Mouse (Mus musculus) spleen, postnatal 36 days (tissue): Measurements from ENCODE around the gene Sorcs3.

ENCODE experiments used
- DNase-seq, 2 experiments: peaks; one replicate each; pipeline ENCODE4 v3.0.0; 2022; ENCODE audit warnings: low spot score in 2 of 2, mixed read lengths in 1 of 2

Gene Sorcs3

DNA sequence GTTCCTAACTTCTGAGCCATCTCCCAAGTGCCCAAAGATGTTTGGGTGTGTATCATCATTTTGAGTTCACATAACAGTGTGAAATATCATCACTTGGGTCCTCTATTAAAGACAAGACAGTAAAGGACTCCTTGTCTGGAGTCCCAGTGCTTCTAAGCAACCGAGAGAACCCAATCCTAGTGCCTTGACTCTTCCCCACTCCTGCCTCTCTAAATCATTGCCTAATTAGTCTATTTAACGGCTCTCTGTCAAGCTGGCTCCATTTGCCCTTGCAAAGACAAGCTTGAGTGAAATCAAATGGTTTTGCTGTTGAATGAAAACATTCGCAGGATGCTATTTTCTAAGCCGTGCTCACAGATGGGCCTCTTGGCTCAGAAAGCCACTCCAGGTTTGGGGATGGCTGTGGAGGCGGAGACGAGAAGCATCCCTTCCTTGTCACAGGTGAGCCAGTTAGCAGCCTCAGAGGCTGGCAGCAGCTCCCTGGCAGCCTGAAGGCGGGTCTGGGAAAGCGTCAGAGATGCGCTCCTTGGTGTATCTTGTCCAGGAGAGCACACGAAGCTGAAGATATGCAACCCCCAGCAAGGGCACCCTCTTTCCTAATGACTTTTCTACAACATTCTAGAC is 79.9 kb downstream of the Sorcs3 start:
- no peak for DNase-seq

DNA sequence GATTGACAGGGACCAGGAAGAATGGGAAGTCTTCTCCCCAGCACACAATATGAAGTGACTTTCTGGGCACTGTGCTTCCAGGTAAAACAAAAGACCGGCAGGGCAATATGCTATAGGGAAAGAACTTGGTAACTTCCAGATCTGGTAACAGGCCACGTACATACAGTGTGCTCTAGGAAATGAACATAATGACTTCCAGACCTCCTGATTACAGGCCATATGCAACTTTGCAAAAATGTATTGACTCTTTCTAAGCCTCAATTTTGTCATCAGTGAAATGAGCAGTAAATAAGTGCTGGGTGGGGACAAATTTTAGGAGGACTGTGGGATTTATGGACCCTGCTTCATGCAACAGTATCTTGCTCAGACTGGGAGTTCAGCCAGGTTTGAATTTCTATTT is 88.4 kb downstream of the Sorcs3 start:
- DNase-seq = no peak

DNA sequence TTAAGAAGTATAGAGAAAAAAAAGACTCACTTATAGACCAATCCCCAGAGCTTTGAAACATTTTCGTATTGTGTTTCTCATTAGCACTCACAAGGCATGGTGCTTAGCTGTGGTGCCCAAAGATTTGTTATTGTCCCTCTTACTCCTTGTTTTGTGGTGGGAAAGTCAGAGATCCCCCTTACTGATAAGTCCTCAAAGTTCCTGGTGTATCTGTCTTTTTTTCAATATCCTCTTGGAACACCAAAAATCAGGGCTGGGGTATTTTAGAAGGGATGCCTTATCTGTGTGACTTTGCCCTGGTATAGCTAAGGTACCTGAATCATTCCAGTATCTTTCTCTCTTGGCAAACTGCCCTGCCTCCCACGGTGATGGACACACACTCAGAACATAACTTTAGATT is 92.6 kb downstream of the Sorcs3 start:
- DNase-seq = no peak

DNA sequence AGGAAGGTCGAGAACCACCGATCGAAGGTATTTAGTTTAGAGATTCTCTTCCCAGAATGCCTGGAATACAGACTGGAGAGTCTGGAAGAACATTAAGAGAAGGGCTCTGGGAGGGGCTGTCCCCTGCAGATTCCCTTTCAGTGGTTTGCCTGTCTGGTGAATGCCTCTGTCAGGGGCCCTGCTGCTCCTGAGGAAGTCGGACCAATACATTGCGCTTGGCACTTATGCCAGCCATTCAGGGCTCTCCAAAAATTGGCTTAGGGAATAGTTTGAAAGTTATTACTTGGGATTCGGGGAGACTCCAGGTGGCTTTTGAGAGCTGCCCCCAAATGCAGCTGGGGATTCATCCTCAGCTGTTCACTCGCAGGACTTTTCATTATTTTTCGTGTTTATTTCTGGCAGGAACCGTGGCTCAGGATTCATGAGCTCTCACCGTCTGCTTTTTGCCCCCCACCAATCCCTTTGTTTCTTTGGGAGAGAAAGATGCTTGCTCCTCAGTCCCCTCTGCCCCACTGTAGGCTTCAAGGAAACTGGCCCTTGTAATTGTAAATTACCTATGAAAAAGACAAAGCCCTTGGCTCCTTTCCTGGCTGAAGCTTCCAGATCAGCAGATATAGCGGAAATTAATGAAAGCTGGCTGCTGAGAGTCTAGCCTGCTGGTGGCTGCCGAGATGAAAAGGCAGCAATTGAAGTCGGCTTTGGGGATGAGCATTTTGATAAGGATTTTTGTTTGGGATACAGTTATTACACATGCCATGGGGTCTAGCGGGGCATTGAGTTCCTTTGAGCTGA is 94.8 kb downstream of the Sorcs3 start:
- no peak for DNase-seq

DNA sequence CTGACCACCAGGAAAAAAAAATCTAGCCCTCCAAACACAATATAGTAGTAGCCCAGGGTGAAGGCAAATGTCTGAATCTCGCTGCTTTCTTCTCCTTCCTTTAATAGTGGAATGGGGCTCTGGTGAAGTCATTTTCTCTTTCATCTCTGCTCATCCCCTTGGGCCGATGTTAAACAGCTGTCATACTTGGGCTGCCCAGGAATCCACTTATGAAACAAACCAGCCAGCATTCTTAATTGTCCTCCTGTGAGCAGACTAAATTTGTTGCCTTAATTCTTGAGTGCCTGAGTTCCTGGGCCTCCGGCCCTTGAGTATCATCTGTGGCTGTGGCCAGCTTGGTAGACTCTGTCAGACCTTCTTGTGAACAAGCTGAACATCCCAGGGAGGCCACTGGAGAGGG is 95.5 kb downstream of the Sorcs3 start:
- no peak for DNase-seq

DNA sequence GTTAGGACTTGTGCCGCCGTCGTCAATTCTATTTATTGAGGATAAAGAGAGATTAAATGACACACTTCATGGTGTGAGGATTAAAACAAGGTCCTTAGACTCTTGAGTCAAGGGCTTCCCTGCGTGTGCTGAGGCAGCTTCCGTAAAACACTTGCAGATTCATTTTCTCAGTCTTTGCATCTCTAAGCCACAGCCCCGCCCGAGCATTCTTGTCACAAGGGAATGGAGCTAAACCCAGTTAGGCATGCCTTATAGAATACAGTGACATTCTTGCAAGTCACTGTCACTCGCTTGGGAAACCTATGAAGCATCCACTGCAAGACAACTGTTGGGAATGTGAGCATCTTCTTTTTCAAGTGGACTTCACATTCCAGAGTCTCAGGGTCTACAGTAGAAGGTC is 102.5 kb downstream of the Sorcs3 start:
- no peak for DNase-seq

DNA sequence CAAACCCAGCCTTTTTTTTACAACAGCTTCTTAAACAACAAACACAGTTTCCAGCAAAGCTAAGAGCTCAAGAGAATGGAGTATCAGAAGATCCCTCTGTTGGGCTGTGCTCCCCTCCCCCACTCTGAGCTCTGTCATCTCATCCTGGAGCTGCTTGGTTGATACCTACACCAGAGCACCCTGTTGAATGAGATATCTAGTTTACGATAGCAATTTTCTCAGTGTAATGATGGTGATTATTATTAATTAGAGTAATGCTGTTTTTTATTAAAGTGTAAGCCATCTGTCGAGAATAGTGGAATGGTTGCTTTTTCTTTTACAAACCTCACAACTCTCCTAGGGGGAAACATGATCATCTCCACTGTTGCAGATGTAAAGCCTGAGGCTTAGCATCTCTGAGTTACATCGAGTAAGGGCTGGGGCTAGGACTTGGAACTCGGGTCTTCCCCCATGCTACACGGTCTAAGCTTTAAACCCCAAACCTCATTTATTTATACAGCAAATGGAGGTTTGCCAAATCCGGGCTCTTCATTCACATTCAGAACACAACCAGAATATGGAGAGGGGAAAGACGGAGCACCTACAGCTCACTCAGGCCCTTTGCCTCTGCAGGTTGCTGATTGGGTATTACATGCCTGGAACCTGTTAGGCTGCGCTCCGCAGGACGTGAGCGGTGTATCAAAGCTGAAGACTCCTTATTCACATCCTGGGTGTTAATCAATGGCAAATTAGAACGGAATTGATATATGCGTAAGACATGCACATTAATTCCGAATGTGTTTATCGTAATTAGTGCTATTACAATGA is 103.9 kb downstream of the Sorcs3 start:
- no peak for DNase-seq

DNA sequence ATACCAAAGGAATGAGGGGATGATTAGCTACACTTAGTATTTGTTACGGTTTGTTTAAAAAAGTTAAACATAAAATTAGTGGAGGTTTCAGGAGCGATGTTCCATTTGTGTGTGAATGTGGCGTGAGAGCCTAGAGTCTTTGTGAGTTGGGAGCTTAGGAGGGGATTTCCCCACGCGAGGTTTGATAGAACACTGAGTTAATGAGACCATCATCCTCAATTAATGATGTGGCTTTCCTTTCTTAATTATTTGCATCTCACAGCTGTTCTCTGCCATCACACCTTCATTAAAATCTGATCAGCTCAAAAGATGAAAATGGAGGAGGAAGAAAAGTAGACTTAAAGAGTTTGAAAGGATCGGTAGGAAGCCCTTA is 104.5 kb downstream of the Sorcs3 start:
- DNase-seq = no peak

DNA sequence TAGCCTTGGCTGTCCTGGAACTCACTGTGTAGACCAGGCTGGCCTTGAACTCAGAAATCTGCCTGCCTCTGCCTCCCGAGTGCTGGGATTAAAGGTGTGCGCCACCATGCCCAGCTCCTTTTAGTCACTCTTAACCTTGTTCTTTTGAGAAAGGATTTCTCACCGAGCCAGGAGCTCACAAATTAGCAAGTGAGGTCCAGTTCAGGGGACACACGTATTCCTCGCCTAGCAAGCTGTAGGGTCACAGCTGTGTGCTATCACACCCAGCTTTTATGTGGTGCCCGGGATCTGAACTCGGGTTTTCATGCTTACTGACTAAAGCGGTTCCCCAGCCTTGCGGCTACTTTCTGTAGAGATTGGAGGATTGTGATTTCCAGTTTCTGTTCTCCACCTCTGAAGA is 108.0 kb downstream of the Sorcs3 start:
- DNase-seq = no peak

DNA sequence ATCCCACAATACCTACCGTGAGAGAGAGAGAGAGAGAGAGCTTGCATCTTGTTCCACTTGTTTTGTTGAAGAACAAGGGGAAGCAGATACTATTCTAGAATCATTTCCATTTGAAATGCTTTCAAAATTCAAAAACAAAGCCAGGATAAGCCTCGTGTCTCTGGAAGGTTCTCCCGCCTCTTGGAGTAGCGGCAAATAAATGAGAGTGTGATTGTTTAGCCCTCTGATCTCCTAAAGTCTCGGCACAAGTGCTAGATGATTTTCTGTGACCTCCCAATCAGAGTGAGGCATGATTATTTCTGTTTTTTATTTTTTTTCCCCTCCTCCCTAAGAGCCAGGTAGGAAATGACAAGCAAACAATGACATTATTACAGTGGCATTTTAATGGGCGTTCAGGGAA is 121.3 kb downstream of the Sorcs3 start:
- no peak for DNase-seq

DNA sequence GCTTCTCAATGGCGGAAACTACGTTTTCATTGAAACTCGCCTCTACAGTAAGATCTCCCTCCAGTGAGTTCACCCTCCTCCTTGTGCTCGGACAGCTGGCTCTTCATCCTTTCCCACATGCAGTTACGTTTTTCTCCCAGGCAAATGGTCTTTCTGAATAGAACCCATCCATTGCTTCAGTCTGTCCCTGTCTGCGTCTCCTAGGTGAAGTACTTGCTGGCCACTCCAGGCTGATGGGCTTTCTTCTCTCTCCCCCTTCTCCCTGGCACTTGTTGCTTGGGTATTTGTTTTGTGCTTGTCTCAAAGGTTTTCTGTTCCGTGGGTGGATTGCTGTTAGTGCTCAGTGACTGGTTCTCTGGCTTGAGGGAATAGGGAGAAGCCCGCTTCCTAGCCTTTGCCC is 122.3 kb downstream of the Sorcs3 start:
- DNase-seq = no peak

DNA sequence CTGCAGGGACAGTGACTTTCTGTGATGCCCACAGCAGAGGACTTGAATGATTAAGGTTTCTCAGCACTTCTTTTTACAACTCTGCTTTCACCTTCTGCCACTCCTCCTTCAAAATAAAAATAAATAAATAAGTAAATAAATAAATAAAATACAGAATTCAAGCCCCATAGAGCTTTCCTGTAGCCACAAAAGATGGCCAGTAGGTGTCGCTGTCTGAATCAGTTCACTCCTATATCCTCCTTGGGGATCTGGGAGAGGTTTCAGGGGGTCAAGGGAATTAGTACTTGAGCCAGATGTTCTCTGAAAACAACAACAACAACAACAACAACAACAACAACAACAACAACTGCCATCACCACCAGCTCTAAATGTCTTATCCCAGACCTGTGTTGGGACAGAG is 125.8 kb downstream of the Sorcs3 start:
- DNase-seq = no peak

DNA sequence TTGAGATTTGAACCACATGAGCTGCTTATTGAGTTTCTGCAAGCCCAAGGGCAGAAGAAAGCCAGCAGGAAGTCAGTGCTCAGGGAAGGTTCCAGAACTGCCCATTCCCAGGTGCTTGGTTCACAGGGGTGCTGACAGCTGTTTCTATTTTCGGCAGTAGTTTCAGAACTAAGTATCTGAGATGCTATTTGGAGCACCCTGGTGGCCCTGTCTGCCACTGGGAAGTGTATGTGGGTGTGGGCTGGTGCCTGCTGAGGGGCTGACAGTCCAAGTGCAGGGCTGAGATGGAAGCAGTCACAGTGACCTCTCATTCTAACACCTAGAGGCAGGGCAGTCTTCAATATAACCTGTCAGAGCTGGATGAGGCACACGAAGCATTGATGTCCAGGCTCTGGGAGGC is 127.3 kb downstream of the Sorcs3 start:
- no peak for DNase-seq

DNA sequence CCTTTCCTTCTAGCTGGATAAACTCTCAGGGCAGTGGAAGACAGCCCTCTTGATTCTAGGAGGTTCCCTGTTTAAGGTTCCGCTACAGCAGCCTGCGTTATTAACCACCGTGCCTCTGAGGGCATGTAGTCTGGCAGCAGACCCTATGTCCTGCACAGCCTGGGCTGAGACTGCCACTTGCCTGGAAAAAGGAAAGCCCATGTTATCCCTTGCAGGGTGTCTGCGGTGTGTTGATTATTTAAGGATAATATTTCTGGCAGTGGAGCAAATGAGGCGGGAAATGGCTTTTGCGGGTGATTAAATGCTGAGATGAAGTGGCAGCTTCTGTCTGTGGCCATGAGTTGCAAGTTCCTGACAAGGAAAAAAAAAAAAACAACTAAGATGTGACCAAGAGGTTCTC is 131.6 kb downstream of the Sorcs3 start:
- DNase-seq = no peak

DNA sequence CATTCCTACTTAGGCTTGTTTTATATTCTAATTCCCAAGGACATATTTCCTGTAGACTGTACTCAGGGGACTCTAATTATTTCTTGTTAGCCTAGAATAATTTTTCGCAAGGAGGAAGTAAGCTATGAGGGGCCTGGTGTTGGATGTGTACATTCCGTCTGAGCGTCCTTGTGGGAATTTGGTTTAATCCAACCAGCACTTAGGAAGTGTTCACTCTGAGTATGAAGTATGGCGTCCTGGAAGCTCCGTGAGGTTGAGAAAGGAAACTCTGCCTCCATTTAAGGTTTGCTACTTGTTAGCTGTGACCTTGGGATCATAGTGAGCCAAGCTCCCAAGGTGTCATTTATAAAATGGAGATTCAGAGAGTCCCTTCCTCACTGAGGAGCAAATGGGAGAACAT is 132.3 kb downstream of the Sorcs3 start:
- no peak for DNase-seq

DNA sequence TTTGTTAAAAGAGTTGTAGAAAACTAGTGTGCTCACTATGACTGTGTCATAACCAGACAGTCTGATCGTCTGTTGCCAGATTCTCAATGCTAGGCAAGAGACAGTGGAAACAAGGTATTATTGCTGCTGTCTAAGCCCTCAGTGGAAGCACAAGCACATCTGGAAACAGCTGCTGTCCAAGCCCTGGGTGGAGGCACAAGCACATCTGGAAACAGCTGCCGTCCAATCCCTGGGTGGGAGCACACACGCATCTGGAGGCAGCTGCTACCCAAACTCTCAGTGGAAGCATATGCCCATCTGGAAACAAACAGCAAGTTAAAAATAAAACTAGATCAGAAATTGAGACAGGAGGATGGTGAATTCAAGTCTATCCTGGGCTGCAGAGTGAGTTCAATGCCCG is 136.9 kb downstream of the Sorcs3 start:
- no peak for DNase-seq

DNA sequence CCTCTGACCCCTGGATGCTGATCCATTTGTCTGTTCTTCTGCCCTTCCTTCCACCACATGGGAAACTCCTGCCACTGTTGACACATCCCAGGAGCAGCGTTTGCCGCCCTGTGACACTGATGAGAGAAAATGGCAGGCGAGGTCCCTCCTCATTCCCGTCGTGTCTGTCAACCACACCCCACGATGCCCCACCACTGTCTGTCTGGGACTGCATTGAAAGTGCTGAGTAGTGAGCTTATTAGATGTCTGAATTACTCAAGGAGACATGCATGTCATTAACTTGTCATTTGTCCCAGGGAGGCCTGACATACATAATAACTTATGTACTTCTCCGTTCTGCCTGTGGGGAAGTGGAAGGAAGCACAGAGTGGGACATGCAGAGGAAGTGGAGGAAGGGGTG is 137.6 kb downstream of the Sorcs3 start:
- DNase-seq = no peak

DNA sequence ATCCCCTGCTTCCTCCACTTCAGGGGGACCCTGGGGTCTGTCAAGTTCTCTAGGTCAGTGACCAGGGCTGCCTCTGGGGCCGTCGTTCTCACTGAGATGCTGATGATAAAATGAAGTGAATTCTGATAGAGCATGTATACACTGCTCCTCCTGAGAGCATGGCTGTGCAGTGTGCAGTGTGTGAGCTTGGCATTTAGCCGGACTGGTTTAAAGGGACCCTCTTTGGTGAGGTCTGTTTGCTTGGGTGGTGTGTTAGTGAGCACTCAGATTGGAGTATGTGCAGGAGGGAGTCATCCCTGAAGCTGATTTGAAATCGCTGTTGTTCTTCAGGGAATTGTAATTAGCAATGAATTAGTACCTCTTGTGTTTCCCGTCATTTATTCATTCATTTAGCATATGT is 141.3 kb downstream of the Sorcs3 start:
- DNase-seq = no peak

DNA sequence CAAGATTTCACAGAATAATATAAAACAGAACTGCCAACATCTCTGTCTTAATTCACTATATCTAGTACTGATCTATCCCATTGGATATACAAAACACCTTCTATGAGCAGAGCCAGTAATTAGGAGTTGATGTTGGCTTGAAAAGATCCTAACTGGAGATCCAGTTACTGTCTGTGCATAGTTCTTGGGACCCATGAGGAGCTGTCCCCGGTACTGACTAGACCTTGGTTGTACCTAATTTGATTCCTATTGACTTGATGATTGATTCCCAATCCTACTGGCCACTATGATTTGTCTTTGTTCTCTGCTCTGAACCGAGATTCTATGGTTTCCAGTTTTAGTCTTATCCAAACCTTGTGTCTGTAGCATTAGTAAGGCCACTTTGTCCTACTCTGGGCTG is 151.0 kb downstream of the Sorcs3 start:
- no peak for DNase-seq

DNA sequence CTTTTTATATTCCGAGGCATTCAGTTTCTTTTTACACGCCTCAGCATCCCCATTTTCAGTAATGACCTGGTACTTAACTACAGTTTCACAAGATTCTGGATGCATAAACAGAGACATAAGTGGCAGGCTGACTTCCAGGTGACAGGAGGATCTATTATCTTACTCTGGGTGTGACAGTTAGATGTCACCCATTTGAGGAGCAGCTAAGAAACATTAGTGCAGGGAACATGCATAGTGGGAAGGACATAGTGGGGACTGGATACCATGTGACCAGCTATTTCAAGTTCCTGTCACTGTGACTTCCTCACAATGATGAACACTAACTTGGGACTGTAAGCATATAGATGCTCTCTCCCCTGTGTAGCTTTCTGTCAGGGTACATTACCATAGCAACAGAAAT is 156.3 kb downstream of the Sorcs3 start:
- no peak for DNase-seq

DNA sequence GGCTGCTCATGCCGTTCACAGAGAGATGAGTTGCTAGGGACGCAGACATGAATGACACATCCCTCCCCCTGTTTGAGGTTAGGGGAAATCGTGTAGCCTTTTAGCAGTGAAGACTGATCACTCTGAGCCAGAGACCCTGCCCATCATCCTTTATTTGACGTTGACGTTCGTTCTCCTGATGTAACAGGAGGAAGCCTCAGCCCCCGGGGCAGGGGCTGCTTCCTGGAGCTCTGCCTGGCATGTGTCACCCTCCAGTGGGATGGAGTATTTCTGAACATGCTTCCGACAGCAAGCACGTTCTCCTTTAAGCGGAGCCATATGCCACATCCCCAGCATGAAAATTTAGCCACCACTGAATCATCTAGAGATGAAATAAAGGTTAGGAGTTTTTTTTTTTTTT is 162.2 kb downstream of the Sorcs3 start:
- DNase-seq = no peak

DNA sequence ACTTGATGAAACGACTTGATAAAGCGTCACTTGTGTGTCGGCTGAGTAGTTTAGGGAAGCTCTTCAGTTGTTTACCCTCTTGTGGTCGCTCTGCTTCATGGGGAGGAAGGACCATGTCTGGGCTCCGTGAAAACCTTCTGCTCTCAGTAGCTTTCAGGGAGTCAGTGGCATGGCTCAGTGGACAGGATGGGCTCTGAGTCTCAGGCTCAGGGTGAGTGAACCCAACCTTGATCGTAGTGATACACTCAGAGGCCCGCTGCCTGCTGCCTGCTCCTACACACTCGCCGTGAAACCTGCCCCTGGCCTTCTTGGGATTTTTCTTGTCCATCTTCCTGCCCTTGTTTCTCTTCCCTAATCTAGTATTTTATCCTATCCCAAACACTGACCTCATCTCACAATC is 166.0 kb downstream of the Sorcs3 start:
- no peak for DNase-seq

DNA sequence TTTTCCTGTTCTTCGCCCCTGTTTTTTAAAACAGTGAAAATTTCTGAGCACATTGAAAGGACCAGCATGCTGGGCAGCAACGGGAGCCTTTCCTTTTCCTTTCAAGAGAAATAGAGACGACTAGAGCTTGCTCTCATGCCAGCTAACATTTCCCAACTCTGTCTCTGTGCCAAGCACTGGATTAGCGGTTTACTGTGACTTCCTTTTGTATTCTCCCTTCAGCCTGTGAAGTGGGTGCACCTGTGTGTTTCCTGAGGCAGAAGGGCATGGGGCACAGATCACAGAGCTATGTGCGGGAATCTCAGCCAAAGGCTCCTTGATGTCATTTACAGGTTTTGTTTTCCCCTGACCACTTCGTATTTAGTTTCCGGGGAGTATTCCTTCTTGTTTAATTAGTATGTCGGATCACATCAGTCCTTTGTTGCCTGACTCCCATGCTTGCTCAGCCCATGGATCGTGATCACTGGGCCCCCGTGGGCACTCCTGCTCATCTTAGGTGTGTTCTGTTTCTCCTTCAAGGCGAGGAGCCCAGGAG is 172.2 kb downstream of the Sorcs3 start:
- DNase-seq = no peak
